Mouse (Mus musculus): ENCODE measurements at regions not wholly inside any gene's neighbourhood (a gene's known extent, or its start where the extent isn't known, plus 50 kb on each side); places are given as distances from the start of the nearest gene placed in this dataset.

GRCm38 (mm10) chr19:35735754-35736153, 321.6 kb downstream of the Htr7 start:
- TF ChIP-seq CTCF (IDR thresholded peaks at IDR 0.05; ENCODE audit: control insufficient read depth, insufficient read depth, insufficient replicate concordance, low read depth, low read length), result no peak
- TF ChIP-seq POLR2A (IDR thresholded peaks at IDR 0.05; ENCODE audit: control insufficient read depth, low read depth, low read length), result no peak

All from testis, adult 2 months (tissue).